Mouse (Mus musculus): Measurements from ENCODE around the gene Thbs1. TPM values are rescaled to one million over a fixed set of nuclear protein-coding genes. Genes with fewer than 3 reads are reported as not detected.

Thbs1 gene
- total RNA-seq, 4 experiments from 2014 or later = 3.0 to 30.0 (median 8.2) TPM

DNA sequence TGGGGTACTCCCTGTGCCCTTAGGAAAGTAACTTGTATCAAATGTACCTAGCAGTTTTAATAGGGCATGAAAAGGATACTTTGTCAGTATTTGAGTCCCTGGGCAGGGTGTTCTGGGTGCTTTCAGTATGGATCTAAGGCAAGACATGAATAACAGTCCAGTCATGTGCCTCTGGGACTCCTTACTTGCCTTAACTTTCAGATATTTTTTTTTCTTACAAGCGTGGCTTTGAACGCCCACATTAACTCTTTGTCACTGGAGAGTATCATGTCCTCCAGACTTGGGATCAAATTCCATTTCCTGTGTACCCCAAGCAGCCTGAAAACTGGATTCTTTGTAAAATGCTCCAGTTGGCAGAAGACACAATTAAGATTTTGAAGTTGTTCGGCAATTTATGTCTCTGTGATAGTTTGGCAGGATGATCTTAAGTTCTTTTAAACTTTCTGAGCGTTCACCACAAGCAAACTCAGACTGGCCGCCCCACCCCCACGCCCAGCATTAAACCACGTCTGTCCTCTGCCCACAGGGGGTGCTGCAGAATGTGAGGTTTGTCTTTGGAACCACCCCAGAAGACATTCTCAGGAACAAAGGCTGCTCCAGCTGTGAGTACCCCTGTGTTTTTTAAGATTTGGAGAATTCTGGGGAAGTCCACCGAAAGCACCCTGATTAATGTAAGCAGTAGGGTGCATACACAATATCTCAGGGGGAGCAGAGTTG lies 2.3 kb downstream of the Thbs1 start:
- no peak for DNase-seq (ENCODE audit: low spot score in 2 of 2)

DNA sequence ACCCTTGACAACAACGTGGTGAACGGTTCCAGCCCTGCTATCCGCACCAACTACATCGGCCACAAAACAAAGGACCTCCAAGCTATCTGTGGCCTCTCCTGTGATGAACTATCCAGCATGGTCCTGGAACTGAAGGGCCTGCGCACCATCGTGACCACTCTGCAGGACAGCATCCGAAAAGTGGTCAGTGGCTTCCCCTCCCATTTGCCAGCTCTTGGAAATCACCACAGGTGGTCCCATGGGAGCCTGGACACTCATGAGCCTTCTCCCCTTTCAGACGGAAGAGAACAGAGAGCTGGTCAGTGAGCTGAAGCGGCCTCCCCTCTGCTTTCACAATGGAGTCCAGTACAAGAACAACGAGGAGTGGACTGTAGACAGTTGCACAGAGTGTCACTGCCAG lies 3.0 kb downstream of the Thbs1 start:
- no peak for DNase-seq (ENCODE audit: low spot score in 2 of 2)

DNA sequence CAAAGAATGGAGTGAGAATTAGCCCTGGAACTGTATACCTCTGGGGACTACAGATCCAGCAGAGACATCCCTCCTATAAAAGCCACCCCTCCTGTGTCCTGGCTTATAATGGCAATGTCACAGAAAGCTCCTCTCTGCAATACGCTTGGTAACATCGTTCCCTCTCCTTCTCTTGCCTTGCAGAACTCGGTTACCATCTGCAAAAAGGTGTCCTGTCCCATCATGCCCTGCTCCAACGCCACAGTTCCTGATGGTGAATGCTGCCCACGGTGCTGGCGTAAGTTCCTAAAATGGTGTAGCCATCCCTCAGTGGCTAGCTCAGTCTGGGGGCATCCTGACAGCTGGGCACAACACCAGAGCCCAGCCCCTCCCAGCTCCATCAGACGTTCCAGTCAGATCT lies 4.0 kb downstream of the Thbs1 start:
- no peak for DNase-seq (ENCODE audit: low spot score in 2 of 2)

DNA sequence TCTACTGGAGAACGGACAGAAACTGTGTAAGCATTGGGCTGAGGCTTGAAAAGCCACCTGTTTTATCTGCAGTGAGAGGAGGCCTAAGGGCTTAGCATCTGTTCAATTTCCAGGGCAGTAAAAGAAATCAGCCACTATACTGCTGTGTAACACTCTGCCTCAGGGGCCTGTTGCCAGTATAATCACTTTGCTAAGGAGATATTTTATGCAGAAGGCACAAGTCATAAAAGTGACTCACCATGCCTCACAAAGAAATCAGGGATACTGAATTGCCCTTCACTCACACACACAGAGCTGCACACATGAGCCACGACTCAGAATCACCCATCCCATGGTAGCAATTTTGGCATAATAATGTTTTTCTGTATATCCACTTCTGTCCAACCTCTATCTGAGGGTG lies 4.5 kb downstream of the Thbs1 start:
- DNase-seq (ENCODE audit: low spot score in 2 of 2) = no peak

DNA sequence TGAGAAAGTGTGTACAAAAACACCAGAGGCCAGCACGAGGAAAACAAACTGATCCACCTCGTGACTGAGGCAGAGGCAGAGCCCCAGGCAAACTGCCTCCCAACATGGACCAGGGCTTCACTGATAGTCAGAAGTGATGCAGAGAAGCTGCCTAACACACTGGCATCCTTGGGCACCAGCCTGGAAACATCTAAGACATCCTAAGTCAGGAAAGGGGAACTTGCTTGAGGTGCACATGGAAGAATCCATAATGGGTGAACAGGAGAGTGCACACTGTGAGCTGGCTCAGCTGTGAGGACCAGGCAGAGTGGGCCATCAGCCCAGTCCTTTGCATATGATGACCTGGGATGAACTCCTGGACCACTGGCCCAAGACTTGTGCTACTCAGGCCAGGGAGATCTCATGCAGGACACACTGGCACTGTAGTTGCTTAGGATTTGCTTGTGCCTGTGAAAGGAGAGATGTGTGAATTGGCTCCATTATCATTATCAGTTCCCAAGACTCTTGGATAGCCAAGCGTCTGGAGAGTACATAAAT lies 5.1 kb downstream of the Thbs1 start:
- DNase-seq (ENCODE audit: low spot score in 2 of 2) = no peak

DNA sequence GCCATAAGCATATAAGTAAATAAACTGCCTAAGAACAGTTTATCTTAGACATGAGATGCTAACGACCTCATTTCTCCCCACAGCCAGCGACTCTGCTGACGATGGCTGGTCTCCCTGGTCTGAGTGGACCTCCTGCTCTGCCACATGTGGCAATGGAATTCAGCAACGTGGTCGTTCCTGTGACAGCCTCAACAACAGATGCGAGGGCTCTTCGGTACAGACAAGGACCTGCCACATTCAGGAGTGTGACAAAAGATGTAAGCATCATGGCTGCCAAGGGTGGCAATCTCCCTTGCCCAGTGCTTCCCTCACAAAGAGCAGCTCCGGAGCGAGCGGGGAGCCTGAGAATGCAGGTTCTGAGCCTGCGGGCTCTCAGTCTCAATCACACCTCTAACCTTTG lies 5.7 kb downstream of the Thbs1 start:
- no peak for DNase-seq (ENCODE audit: low spot score in 2 of 2)

DNA sequence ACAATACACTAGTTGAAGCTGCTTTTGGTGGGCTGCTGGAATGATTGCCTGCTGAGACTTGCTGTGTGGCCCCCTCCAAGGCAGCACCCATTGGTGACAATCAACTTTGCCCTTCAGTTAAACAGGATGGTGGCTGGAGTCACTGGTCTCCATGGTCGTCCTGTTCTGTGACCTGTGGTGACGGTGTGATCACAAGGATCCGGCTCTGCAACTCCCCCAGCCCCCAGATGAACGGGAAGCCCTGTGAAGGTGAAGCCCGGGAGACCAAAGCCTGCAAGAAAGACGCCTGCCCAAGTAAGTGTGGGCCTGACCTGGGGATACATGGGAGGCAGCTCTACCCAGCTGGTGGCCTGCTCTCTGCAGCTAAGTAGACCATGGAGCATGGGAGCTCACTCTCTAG lies 6.4 kb downstream of the Thbs1 start:
- no peak for DNase-seq (ENCODE audit: low spot score in 2 of 2)

DNA sequence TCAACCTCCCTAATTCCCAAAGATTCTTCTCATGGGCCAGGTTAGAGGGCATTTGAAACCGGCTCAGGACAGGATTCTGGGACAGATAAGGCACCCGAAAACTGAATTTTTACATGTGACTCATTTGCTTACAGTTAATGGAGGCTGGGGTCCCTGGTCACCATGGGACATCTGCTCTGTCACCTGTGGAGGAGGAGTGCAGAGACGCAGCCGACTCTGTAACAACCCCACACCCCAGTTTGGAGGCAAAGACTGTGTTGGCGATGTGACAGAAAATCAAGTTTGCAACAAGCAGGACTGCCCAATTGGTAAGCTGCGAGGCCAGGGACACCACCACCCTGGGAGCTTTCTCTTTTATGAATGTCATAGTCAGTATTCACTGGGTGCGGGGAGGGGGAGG lies 6.8 kb downstream of the Thbs1 start:
- no peak for DNase-seq (ENCODE audit: low spot score in 2 of 2)

DNA sequence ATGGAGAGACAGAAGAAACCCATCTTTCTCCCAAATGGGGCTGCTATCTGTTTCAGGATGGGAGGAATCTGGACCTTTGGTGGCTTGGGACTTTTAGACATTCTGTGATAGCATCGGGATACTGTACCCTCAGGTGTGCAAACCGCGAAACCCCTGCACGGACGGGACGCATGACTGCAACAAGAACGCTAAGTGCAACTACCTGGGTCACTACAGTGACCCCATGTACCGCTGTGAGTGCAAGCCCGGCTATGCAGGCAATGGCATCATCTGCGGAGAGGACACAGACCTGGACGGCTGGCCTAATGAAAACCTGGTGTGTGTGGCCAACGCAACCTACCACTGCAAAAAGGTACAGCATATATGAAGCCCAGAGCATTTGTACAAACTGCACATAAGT lies 8.0 kb downstream of the Thbs1 start:
- DNase-seq (ENCODE audit: low spot score in 2 of 2) = no peak

DNA sequence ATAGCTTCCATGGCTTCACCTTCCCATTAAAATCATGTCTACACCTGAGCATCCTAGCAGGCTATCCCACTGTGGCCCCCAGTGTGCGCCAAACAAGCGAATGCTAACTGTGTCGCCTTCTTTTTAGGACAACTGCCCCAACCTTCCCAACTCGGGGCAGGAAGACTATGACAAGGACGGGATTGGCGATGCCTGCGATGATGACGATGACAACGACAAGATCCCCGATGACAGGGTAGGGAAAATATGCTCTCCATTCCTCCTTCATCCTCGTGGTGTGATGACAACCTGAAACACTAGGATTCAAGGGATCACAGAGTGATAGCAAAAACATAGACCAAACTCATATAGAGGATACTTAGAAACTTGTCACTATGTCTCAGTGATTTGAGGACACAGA lies 8.4 kb downstream of the Thbs1 start:
- DNase-seq (ENCODE audit: low spot score in 2 of 2) = no peak

DNA sequence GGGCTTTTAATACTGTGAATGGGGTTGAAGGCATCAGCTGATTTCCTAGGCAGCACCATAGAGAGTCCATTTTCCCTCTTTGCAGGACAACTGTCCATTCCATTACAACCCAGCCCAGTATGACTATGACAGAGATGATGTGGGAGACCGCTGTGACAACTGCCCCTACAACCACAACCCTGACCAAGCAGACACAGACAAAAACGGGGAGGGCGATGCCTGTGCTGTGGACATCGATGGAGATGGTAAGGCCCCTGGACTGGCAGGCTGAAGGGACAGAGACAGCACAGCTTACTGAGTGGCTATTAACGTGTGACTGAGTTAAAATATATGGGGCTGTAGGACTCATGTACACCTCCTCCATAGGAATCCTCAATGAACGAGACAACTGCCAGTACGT lies 9.1 kb downstream of the Thbs1 start:
- DNase-seq (ENCODE audit: low spot score in 2 of 2) = no peak

DNA sequence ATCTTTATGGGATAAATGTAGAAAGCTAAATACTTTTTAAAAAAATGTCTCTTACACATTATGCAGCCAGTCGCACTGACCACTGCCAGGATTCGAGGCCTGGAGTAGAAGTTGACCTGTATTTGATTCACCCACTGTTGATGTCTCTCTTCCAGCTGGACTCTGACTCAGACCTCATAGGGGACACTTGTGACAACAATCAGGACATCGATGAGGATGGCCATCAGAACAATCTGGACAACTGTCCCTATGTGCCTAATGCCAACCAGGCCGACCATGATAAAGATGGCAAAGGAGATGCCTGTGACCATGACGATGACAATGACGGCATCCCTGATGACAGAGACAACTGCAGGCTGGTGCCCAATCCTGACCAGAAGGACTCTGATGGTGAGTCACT lies 10.6 kb downstream of the Thbs1 start:
- no peak for DNase-seq (ENCODE audit: low spot score in 2 of 2)

DNA sequence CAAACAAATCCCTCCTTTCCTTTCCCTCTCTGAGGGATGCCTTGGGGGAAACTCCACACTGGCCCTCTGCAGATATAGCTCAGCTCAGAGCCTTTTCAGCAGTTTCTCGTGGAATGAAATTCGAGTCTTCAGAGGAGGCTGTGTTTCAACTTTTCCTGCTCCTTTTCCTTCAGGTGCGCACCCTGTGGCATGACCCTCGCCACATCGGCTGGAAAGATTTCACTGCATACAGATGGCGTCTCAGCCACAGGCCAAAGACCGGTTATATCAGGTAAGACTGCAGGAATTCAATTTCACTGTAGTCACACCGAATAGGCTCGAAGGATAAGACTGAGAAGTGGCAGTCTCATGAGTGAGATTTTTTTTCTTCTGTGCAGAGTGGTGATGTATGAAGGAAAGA lies 12.1 kb downstream of the Thbs1 start:
- DNase-seq (ENCODE audit: low spot score in 2 of 2) = no peak

DNA sequence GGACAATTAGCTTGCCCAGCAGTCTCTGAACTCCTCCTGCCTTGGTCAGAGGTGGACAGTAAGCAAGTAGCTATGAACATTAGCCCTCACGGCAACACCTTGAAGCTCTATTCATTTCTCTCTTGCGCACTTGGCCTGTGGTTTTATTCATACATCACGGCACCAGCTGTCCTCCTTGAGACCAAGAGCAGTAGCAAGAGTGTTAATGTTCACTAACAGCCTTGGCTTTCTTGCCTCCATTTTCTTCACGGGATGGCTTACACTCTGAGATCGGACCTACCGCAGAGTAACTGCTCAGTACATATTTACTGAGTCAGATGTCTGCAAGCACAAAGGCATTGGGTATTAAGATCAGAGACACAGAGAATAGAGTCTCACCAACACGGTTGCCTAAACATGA lies 12.8 kb downstream of the Thbs1 start:
- DNase-seq (ENCODE audit: low spot score in 2 of 2) = no peak

DNA sequence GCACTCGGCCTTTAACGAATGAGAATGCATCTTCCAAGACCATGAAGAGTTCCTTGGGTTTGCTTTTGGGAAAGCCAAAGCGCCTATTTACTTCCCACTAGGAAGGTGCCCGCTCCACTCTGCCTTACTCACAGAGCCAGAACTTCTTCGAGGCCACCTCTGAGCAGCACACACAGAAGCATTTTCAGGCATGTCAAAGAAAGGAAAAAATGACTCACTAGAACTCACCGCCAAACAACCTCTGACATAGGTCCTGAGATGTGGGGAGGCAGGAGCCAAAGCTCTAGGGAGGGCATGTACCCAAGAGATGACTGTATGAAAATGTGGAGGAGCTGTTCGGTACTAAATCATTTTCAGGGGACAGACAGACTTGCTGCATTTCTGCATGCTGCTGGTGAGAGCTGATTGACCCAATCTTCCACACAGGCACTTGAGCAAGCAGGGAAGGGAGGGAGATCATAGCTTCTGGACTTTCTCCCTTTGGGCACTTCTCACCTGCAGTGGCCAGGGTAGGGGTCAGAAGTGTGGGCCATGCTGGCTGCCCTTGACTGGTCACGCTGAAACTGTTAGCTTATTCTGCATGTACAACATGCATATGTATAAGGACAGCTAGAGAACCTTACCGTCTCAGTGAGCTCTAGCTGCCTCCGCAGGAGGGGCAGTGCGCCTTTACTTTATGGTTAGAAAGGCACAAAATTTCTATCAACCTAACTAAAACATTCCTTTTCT lies 13.7 kb downstream of the Thbs1 start:
- DNase-seq (ENCODE audit: low spot score in 2 of 2) = no peak

DNA sequence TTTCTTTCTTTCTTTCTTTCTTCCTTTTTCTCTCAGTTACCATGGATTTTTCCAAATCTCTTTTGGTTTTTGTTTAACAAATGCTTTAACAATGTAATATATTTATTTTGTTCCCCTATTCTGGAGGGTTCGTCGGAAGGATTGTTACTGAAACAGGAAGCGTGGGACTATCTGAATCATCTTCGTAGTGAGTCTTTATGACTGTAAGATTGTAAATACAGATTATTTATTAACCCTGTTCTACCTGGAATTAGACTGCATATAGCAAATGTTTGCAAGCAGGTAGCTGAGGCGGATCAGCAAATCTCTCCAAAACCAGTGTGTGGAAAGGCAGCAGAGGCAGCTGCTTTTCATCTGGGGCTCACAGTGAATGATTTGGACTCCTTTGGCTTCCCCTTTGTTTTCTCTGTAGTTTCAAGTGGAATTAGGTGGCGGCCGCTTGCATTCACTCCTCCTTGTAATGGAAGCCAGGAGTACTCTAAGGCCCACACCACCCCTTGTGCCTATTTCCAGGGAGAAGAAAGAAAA lies 14.3 kb downstream of the Thbs1 start:
- no peak for DNase-seq (ENCODE audit: low spot score in 2 of 2)

DNA sequence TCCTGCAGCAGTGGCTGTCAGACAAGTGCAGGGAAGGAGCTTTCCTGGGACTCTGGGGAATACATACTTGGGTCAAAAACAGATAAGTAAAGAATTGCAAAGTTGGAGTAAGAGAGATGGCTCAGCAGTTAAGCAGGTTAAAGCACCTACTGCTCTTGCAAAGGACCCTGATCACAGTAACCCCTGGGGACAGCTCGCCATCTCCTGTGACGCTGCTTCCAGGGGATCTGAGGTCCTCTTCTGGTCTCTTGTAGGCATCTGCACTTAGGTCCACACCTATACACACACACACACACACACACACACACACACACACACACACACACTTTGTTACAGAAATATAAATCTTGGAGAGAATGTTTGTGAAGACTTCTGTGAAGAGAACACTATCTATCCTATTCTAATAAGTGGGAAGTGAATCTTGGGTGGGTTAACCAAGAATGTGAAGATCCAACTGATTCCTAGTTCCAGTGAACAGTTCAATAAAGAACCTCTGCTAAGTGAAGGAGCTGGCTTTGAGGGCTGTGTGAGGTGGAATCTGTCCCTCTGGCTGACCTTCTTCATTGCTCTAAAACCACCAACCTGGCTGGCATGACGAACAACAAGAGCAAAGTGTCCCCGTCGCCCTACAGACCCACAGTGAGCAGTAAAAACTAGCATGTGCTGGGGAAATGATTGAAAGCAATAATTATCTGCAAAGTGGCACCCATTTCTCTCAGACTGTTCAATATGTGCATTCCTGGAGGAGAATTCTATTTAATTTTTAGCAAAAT lies 16.0 kb downstream of the Thbs1 start:
- DNase-seq (ENCODE audit: low spot score in 2 of 2) = no peak

DNA sequence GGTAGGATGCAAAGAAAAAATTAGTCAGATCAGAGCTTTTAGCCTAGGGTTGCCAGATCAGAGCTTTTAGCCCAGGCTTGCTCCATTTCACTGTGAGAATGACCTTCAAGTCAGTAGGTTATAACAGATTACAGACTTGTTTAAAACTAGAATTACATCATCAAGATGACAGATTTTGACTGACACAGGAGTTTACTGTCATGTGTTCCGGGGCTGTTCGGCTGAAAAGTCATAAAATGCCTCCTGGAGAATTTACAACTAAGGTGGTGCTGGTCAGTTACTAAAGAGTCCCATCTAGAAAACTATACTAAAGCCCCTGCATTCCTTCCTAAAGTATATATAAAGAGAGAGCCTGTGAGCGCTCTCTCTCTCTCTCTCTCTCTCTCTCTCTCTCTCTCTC lies 16.6 kb downstream of the Thbs1 start:
- no peak for DNase-seq (ENCODE audit: low spot score in 2 of 2)

DNA sequence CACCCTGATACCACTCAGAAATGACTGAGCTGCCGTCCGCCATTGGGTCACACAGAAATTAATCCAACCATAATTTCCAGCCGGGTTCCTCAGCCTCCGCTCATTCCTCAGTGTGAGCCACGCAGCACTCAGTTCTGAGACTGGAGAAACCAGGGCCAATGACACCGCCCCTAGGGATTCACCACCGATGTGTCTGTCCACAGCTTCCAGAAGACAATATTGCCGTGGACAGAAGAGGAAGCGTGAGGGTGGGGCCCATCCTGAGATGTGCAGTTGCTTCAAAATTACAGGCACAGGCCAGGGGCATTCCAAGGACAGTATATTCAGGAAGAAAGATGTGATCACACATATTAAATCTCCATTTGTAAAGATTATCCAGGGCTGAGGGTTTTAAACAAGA lies 25.4 kb downstream of the Thbs1 start:
- no peak for DNase-seq (ENCODE audit: low spot score in 2 of 2)

DNA sequence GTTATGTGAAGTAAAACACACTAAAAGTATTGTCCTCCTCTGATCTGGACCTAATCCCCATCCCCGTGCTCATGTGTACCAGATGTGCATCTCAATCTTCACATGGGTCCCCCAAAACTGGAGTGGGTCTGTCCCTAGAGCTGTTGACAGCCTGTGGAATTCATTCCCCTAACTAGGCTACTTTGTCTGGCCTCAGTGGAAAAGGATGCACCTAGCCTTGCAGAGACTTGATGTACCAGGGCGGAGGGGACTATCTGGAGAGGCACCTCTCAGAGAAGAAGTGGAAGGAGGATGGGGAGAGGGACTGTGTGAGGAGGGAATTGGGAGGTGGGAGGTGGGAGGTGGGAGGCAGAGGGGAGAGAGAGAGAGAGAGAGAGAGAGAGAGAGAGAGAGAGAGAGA lies 26.1 kb downstream of the Thbs1 start:
- DNase-seq (ENCODE audit: low spot score in 2 of 2) = no peak

DNA sequence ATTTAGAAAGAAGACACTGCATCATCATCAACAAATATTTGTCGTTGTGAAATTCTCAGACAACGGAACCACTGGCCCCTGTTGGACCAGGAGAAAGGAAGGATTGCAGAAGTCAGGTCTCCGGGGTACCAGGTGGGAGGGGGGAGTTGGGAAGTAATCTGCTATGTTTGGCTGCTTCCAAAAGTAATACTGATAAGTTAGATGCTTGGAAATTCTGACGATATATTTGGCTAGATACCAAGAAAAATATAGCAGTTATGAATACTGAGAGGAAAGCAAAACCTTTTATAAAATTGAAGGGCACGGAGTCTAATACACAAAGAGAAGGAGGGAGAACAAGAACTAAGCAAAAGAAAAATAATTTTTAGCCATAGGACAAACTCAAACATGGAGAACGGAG lies 27.6 kb downstream of the Thbs1 start:
- DNase-seq (ENCODE audit: low spot score in 2 of 2) = no peak

DNA sequence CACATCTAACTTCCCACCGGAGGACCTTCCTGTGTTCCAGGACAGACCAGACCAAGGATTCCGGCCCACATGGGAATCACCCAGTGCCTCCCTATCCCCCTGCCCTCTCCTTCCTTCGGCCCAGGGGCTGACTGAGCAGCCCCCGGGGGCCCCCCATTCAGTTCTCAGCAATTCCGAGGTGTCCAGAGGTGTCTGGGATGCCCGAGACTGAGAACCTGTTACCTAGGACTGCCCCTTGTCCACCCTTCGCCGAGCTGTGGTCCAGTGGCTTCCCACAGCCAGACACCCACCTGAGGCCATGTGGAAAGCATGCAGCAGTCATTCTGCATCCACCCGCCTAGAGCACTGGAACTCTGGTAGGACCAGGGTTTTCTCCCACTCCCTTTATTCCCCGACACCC lies 30.0 kb downstream of the Thbs1 start:
- no peak for DNase-seq (ENCODE audit: low spot score in 2 of 2)
